Mouse (Mus musculus) heart, embryonic 16.5 days (tissue): Measurements from ENCODE around the gene Nckap1. TPM values are rescaled to one million over a fixed set of nuclear protein-coding genes. Genes with fewer than 3 reads are reported as not detected.
"Not testable (repeated sequence)": the region's sequence is repeated elsewhere in the genome, so short reads cannot be mapped to it uniquely, and the experiment has no call there.

ENCODE experiments used
- ATAC-seq: fragments of 200-750 bp; cut with Nextera tagmentation; replicated peaks from 2 replicates; pipeline ENCODE4 v1.8.0; 2017; ENCODE audit warnings: moderate number of reproducible peaks; ENCODE audit not compliant: insufficient read depth, low FRiP score; ENCODE audit errors: extremely low read depth
- H3K27ac ChIP-seq: fragments of 300-500 bp; sonication (generic); 2 replicates; pipeline ENCODE4 v1.5.1; 2014; ENCODE audit warnings: mild to moderate bottlenecking, low read length, control low read depth, moderate library complexity
- H3K27me3 ChIP-seq: fragments of 300-500 bp; sonication (generic); 2 replicates; pipeline ENCODE4 v1.6.1; 2014; ENCODE audit warnings: low read length, mixed read lengths; ENCODE audit not compliant: control insufficient read depth, insufficient read depth
- H3K36me3 ChIP-seq: fragments of 300-500 bp; sonication (generic); 2 replicates; pipeline ENCODE4 v1.6.1; 2014; ENCODE audit not compliant: control insufficient read depth, insufficient read depth
- H3K4me1 ChIP-seq: fragments of 300-500 bp; sonication (generic); 2 replicates; pipeline ENCODE4 v1.6.1; 2014; ENCODE audit warnings: low read length, mixed read lengths; ENCODE audit not compliant: control insufficient read depth, insufficient read depth
- H3K4me2 ChIP-seq: fragments of 300-500 bp; sonication (generic); 2 replicates; pipeline ENCODE4 v1.6.1; 2014; ENCODE audit warnings: low read depth, mild to moderate bottlenecking, control low read depth, low read length
- H3K4me3 ChIP-seq: fragments of 300-500 bp; sonication (generic); 2 replicates; pipeline ENCODE4 v1.5.1; 2014; ENCODE audit warnings: mild to moderate bottlenecking, control low read depth, low read length
- H3K9ac ChIP-seq: fragments of 300-500 bp; sonication (generic); 2 replicates; pipeline ENCODE4 v1.6.1; 2014; ENCODE audit warnings: low read length, control low read depth
- H3K9me3 ChIP-seq: fragments of 300-500 bp; sonication (generic); replicated peaks from 2 replicates; pipeline ENCODE4 v1.6.1; 2016; ENCODE audit warnings: low read length; ENCODE audit not compliant: control insufficient read depth
- WGBS: fragments of 180-500 bp; shearing (Covaris S2); extraction: QIAGEN DNeasy Blood & Tissue Kit; methylation state at CpG from one replicate; pipeline ENCODE4 v1.1.7; 2014; 5-methylcytosine and 5-hydroxymethylcytosine counted together
- polyA plus RNA-seq: library from polyadenylated mRNA; unstranded; fragments of >200 nt; fragmentation: Nextera tagmentation; extraction: Ambion mirVana; gene quantifications from 2 replicates; pipeline ENCODE4 v1.2.1, GENCODE M21; 2015

Gene Nckap1
- polyA plus RNA-seq, 1 experiment from 2014 or later, result 40.2 TPM

GRCm38 (mm10) chr2:80537156-80537555 is 44.0 kb downstream of the Nckap1 start:
- no peak overlapping the region for H3K4me2 ChIP-seq
- no peaks in the 10 kb centered on the region for H3K4me1 ChIP-seq
- WGBS, result 66% methylated on average over 3 of the region's 3 CpGs
- no peak overlapping the region for H3K27ac ChIP-seq
- peaks cover 34% of the 10 kb centered on the region for H3K36me3 ChIP-seq
- no peaks in the 10 kb centered on the region for H3K27me3 ChIP-seq
- H3K4me3 ChIP-seq, result no peak overlapping the region
- no peak for ATAC-seq
- H3K9me3 ChIP-seq, result no peaks in the 10 kb centered on the region
- H3K9ac ChIP-seq, result no peak overlapping the region

GRCm38 (mm10) chr2:80536608-80537007 is 44.6 kb downstream of the Nckap1 start:
- Histone ChIP-seq H3K27me3 (no peaks in the 10 kb centered on the region), H3K4me3 (no peak overlapping the region), H3K36me3 (peaks cover 36% of the 10 kb centered on the region), H3K9ac (no peak overlapping the region), H3K4me2 (no peak overlapping the region), H3K9me3 (no peaks in the 10 kb centered on the region), H3K27ac (no peak overlapping the region), H3K4me1 (no peaks in the 10 kb centered on the region)
- ATAC-seq, result no peak
- 89% methylated on average over 2 of the region's 2 CpGs for WGBS

GRCm38 (mm10) chr2:80524275-80524674 is 56.9 kb downstream of the Nckap1 start:
- 92% methylated on average over 9 of the region's 9 CpGs for WGBS
- Histone ChIP-seq H3K4me1 (no peaks in the 10 kb centered on the region), H3K4me2 (no peak overlapping the region), H3K36me3 (peaks cover 56% of the 10 kb centered on the region), H3K9me3 (no peaks in the 10 kb centered on the region), H3K4me3 (no peak overlapping the region), H3K27ac (no peak overlapping the region), H3K27me3 (no peaks in the 10 kb centered on the region), H3K9ac (no peak overlapping the region)
- no peak for ATAC-seq

GRCm38 (mm10) chr2:80506051-80506802 is 75.0 kb downstream of the Nckap1 start:
- peaks cover 6% of the 10 kb centered on the region for H3K4me1 ChIP-seq
- 52% methylated on average over 7 of the region's 7 CpGs for WGBS
- no peaks in the 10 kb centered on the region for H3K27me3 ChIP-seq
- H3K9ac ChIP-seq, result no peak overlapping the region
- no peaks in the 10 kb centered on the region for H3K9me3 ChIP-seq
- peak overlapping the region; percentile 66 for H3K27ac ChIP-seq
- no peak overlapping the region for H3K4me2 ChIP-seq
- peaks cover 30% of the 10 kb centered on the region for H3K36me3 ChIP-seq
- no peak overlapping the region for H3K4me3 ChIP-seq
- peak; percentile 69; the same call in 1 of the 2 replicates for ATAC-seq

GRCm38 (mm10) chr2:80502132-80502531 is 79.0 kb downstream of the Nckap1 start:
- H3K27me3 ChIP-seq, result no peaks in the 10 kb centered on the region
- no peak for ATAC-seq
- H3K4me2 ChIP-seq, result no peak overlapping the region
- H3K9me3 ChIP-seq, result no peaks in the 10 kb centered on the region
- no peak overlapping the region for H3K9ac ChIP-seq
- no peak overlapping the region for H3K4me3 ChIP-seq
- peaks cover 3% of the 10 kb centered on the region for H3K4me1 ChIP-seq
- H3K36me3 ChIP-seq, result peaks cover 18% of the 10 kb centered on the region
- no peak overlapping the region for H3K27ac ChIP-seq
- 87% methylated on average over 4 of the region's 4 CpGs for WGBS

- H3K4me1 ChIP-seq, H3K27ac ChIP-seq, H3K9ac ChIP-seq, H3K9me3 ChIP-seq, ATAC-seq, H3K27me3 ChIP-seq, H3K4me3 ChIP-seq, H3K4me2 ChIP-seq, H3K36me3 ChIP-seq: not testable (repeated sequence)
- WGBS, result 63% methylated on average over 7 of the region's 7 CpGs
Measured at GRCm38 (mm10) chr2:80495304-80495703, 85.9 kb downstream of the Nckap1 start.

- Histone ChIP-seq H3K36me3 (no peaks in the 10 kb centered on the region), H3K4me1 (peaks cover 8% of the 10 kb centered on the region; the same call in 1 of the 2 replicates), H3K27ac (no peak overlapping the region), H3K27me3 (no peaks in the 10 kb centered on the region), H3K9me3 (no peaks in the 10 kb centered on the region), H3K4me2 (peak overlapping the region; percentile 2; the same call in 1 of the 2 replicates), H3K9ac (no peak overlapping the region), H3K4me3 (no peak overlapping the region)
- 26% methylated on average over 5 of the region's 5 CpGs for WGBS
- ATAC-seq, result peak; percentile 49; the same call in 1 of the 2 replicates
Measured at GRCm38 (mm10) chr2:80486851-80487250, 94.3 kb downstream of the Nckap1 start.

GRCm38 (mm10) chr2:80484951-80485350 is 96.2 kb downstream of the Nckap1 start:
- H3K27me3 ChIP-seq, result no peaks in the 10 kb centered on the region
- peaks cover 8% of the 10 kb centered on the region; the same call in 1 of the 2 replicates for H3K4me1 ChIP-seq
- no peak overlapping the region for H3K4me3 ChIP-seq
- no peak for ATAC-seq
- WGBS, result 88% methylated on average over 5 of the region's 5 CpGs
- H3K36me3 ChIP-seq, result no peaks in the 10 kb centered on the region
- H3K9ac ChIP-seq, result no peak overlapping the region
- no peak overlapping the region for H3K4me2 ChIP-seq
- no peak overlapping the region for H3K27ac ChIP-seq
- H3K9me3 ChIP-seq, result no peaks in the 10 kb centered on the region

- Histone ChIP-seq H3K9ac (no peak overlapping the region), H3K4me1 (no peaks in the 10 kb centered on the region), H3K9me3 (no peaks in the 10 kb centered on the region), H3K4me2 (no peak overlapping the region), H3K27me3 (no peaks in the 10 kb centered on the region), H3K4me3 (no peak overlapping the region), H3K36me3 (no peaks in the 10 kb centered on the region), H3K27ac (no peak overlapping the region)
- WGBS, result 69% methylated on average over 1 of the region's 1 CpGs
- ATAC-seq, result no peak
Measured at GRCm38 (mm10) chr2:80475831-80476230, 105.3 kb downstream of the Nckap1 start.
